Mouse (Mus musculus) spleen, adult 18-20 months (tissue): ENCODE measurements around the gene Engase.

Source experiments
- DNase-seq, 2 experiments: peaks; one replicate each; pipeline ENCODE4 v3.0.0; 2022; ENCODE audit warnings: mixed read lengths in 2 of 2

Gene Engase

GRCm38 (mm10) chr11:118476396-118477373, at the start of gene Engase:
Gene Engase (plus strand): TSS chr11:118476829.
- peak; percentile 90 to 92 for DNase-seq

- DNase-seq: no peak
Measured at GRCm38 (mm10) chr11:118427266-118427779, 49.3 kb upstream of the Engase start.

- DNase-seq: no peak
Measured at GRCm38 (mm10) chr11:118427986-118428385, 48.6 kb upstream of the Engase start, which contains the start of gene C1qtnf1. Gene C1qtnf1 (plus strand): TSS chr11:118428203.

GRCm38 (mm10) chr11:118428460-118428868, 48.2 kb upstream of the Engase start:
- no peak for DNase-seq

- DNase-seq: no peak
Measured at GRCm38 (mm10) chr11:118428944-118429709, 47.5 kb upstream of the Engase start.

GRCm38 (mm10) chr11:118430291-118430885, 46.2 kb upstream of the Engase start:
- DNase-seq: no peak

- DNase-seq: no peak
Measured at GRCm38 (mm10) chr11:118431100-118431948, 45.3 kb upstream of the Engase start.

GRCm38 (mm10) chr11:118433398-118433868, 43.2 kb upstream of the Engase start:
- no peak for DNase-seq

GRCm38 (mm10) chr11:118434093-118434492, 42.5 kb upstream of the Engase start:
- no peak for DNase-seq

GRCm38 (mm10) chr11:118436471-118436935, 40.1 kb upstream of the Engase start:
- DNase-seq: no peak

- DNase-seq: no peak
Measured at GRCm38 (mm10) chr11:118438665-118439414, 37.8 kb upstream of the Engase start.

- no peak for DNase-seq
Measured at GRCm38 (mm10) chr11:118442691-118443090, 33.9 kb upstream of the Engase start.

GRCm38 (mm10) chr11:118443201-118443970, 33.2 kb upstream of the Engase start:
- DNase-seq: peak in 1 of 2 experiments; percentile 64

GRCm38 (mm10) chr11:118445843-118446242, 30.8 kb upstream of the Engase start:
- peak; percentile 25 to 58 for DNase-seq

GRCm38 (mm10) chr11:118447346-118447745, 29.3 kb upstream of the Engase start:
- no peak for DNase-seq

GRCm38 (mm10) chr11:118448385-118448784, 28.2 kb upstream of the Engase start:
- no peak for DNase-seq

GRCm38 (mm10) chr11:118451211-118451610, 25.4 kb upstream of the Engase start:
- no peak for DNase-seq

GRCm38 (mm10) chr11:118452955-118453354, 23.7 kb upstream of the Engase start:
- no peak for DNase-seq

GRCm38 (mm10) chr11:118453886-118454671, 22.6 kb upstream of the Engase start:
- no peak for DNase-seq
